Mouse (Mus musculus): ENCODE measurements at regions not wholly inside any gene's neighbourhood (a gene's known extent, or its start where the extent isn't known, plus 50 kb on each side); places are given as distances from the start of the nearest gene placed in this dataset.
A peak's percentile ranks its signal among the peaks of the same experiment; 100 is the strongest.

DNA sequence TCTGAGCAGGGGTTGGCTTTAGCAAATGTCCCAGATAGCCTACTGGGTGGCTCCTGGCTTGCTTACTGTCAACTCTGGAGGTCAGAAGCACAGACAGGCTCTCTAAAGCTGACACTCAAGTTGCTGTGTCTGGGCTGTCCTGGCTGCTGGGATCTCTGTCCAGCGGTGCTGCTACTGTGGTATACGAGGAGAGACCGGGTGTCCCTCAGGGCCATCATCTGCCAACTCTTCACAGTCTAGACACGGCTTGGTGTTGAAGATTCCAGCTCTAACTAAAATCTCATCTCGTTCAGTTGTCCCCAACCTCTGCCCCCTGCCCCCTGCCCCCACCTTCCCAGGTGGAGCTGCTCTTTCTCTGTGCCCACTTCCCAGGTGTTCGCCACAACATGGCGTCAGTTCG, 577.1 kb upstream of the Gm19410 start:
- DNase-seq (ENCODE audit: low spot score) = no peak

DNA sequence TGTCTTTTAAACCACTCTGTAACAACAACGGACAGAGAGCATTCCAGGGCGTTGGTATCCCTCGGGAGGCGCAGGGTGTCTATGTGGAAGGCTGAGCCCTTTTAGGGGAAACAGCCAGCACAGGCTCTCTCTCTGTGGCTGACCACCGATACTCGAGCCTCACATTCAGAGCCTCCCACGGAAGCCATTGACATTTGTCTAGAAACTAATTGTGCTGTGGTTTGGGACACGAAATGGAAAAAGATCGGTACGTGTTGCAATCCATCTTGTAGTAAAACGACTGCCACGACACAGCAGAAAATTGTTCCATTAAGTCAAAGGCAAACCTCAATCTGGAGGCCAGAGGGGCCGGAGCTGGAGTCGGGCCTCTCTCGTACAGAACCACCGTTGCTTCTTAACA, 575.9 kb upstream of the Gm19410 start:
- DNase-seq (ENCODE audit: low spot score) = no peak

DNA sequence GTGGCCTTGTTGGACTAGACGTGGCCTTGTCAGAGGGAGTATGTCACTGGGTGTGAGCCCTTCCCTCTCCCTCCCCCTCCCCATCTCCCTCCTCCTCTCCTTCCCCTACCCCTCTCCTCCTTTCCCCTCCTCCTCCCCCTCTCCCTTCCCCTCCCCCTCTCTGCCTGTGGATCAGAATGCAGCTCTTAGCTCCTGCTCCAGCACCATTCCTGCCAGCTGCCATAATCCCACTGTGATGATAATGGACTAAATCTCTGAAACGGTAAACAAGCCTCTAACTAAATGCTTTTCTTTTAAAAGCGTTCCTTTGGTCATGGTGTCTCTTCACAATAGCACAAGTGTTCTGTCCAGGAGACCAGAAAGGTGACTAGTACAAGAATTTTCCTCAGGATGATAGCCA, 573.1 kb upstream of the Gm19410 start:
- no peak for DNase-seq (ENCODE audit: low spot score)

DNA sequence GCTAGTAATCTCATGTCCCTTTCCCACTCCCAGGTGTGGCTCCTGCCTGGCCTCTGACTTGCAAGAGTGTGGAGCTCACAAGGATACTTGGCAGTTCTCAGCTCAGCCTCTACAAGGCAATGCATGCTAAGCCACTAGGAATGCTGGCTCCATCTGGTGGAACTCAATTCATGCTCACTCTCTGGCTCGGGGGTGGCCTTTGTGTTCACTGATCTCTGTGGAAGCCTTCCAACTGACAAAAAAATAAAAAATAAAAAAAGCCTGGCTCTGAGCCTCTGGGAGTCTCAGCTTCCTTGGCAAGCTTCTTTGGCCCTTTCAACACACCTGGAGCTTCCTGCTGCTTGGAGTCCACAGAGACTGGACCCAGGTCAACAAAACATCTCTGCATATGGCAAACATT, 571.8 kb upstream of the Gm19410 start:
- DNase-seq (ENCODE audit: low spot score) = no peak

DNA sequence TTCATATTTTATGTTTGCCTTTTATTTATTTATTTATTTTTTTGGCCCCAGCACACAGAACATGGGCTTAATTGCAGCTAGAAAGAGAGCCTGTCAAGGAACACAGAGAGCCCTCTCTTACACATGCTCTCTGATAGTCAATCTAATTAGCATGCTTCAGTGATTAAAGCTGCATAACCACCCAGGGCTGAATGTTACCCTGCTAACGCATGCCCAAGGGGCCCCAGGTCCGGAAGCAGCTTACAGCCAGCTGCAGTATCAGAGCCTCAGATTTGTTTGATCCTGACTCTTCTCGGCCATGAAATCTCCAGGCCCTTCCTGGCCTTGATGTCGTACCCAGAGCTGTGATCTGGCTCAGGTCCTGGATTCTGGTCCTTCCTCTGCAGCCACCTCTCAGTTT, 569.4 kb upstream of the Gm19410 start:
- no peak for DNase-seq (ENCODE audit: low spot score)

DNA sequence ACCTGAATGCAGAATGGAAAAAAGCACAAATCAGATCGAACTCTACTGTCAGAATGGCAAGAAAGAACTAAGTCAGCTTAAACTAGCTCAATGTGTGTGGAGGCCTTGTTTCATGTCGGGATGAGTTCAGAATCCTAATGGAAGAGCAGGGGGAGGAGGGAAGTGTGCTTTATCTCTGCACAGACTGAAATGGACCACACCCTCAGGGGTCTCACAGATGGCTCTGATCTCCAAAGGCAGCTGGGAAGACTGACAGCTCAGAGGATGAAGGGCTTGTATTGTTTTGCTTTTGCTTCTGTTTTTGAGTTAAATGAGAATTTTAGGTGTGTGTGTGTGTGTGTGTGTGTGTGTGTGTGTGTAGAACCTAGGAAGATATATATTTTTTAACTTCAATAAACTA, 566.8 kb upstream of the Gm19410 start:
- DNase-seq (ENCODE audit: low spot score) = no peak

DNA sequence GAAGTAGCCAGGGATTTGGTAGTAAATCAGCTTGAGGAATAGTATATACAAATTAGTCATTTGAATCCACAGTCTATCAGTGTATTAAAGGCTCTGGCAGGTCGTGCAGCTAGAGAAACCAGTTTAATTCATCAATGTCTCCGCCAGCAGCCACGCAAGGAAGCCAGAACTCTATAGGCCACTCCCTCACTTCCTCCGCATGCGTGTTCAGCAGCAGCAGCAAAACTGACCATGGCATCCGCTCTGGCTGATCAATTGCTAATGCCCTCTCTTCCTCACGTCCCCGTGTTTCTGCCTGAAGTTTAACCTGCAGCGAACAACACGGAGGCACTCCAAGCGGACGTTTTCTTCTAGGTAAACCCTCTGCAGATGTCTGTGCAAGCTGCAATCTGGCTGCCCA, 564.2 kb upstream of the Gm19410 start:
- DNase-seq (ENCODE audit: low spot score) = no peak

DNA sequence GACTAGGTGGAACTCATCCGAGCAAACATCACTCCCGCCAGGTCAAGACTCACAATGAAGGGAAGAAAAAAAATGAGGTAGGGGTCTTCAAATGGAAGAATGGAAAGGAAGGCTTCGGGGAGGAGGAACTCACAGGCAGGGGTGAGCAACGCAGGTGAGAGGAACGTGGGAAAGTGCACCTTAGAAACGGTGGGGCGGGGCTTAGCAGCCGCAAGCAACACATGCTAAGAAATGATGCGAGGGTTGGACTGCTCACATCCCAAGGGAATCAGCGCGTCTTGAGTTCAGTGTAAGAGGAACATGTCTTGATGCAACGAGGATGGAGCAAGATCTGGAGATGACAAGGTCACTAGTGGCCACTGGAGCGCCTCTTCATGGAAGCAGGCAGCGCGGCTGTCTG, 560.6 kb upstream of the Gm19410 start:
- no peak for DNase-seq (ENCODE audit: low spot score)

DNA sequence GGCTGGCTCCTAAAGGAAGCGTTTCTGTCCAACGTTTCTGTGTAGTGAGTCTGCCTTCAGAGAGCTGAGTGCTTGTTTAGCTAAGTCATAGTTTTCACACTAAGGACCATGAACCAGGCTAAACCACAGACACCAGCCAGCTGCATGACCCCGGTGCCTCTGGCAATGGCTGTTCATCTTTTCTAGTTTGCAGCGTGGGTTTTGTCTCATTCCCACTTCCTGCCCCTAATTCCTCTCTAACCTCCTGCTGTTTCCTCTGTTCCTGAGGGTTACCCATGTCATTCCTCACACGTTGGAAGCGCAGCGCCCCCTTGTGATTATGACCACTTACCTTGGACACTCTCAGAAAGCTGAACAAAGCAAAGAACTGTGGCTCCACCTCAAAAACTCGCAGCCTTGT, 560.1 kb upstream of the Gm19410 start:
- peak; percentile 10 for DNase-seq (ENCODE audit: low spot score)

DNA sequence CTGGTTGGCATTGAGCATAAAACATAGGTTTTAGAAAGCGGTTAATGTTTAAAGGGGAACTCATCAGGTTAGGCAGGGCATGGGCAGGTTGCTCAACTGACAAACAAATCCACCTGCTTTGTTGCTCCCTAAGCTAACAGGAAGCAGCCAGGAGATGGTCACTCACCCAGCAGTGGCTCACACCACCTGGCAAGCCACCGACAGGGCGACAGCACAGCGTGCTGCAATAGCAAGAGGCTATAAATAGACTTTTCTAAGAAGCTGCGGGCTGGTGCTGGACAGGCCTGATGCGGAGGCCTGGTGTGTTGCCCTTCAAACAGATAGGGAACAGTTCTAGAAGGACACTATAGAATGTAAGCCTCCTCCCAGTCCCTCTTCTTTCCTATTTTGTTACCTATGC, 559.3 kb upstream of the Gm19410 start:
- no peak for DNase-seq (ENCODE audit: low spot score)

DNA sequence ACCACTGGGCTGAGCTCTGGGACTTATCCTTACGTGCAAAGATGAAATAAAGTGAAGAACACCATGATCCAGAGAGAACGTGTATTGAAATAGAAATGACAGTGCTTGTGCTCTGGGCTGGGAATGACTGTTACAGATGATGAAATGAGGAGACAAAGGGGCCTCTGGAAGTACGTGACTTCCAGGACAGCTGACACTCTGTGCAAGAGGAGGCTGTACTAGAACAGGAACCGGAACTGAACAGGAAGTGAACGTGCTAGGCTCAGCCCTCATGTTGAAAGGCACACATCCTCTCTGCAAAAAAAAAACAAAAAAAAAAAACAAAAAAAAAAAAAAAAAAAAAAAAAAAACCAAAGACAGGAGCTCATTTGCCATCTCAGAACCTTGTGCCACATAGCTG, 557.2 kb upstream of the Gm19410 start:
- DNase-seq (ENCODE audit: low spot score) = no peak

DNA sequence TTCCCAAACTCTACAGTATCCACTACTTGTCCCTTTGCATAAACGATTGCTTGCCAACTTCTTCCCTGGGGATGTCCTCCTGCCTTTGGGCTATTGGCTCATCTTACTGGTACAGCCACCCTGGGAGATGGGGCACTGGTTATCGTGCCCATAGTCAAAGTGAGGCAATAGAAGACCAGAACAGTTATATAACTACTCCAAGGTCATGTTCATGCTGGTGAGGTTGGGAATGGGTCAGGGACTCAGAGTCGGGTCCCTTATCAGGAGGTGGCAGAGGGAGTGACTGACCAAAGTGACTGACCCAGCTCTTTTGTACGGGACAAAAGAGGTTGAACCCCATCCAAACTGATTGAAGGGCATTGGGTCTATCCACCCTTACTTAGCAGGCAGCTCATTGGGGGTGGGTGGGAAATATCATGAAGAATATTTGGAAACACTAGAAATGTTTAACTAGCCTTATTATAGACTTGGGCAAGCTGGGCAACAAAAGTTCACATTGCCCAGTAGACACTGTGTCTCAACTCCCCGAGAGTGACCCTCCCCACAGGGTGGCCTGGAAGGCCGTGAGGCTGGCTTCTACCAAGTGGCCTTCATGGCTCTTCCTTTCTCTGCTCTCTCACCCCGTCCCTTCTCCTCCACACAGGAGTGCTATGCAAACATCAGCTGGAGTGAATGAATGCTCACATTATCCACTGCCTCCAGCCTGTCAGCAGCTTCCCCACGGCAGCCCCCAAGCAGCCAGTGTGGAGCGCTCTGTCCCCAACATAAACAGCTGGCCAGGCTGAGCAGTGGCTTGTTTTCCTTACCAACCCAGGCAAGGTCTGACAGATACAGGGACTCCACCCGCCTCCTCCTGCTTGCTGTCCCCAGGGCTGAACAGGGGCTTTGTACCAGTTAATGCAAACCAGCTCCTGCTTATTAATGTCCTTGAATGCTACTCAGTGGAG, 553.8 kb upstream of the Gm19410 start:
- no peak for DNase-seq (ENCODE audit: low spot score)

DNA sequence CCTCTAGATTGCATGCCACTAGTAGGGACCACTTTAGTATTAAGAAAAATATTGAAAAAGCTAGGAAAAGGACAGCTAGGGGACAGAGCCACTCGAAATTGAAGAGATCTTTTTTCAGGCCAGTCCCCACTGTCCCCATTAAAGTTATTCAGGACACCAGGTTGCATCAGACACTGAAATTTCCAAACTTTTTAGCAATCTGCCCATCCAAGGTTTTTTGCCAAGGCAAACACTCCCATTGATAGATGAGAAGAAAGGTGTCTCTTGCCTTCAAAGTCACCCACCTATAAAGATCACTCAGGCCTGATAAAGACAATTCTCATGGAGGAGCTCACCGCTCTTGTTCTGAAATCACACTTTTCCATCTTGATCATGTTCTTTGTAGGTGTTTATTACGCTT, 552.1 kb upstream of the Gm19410 start:
- no peak for DNase-seq (ENCODE audit: low spot score)

DNA sequence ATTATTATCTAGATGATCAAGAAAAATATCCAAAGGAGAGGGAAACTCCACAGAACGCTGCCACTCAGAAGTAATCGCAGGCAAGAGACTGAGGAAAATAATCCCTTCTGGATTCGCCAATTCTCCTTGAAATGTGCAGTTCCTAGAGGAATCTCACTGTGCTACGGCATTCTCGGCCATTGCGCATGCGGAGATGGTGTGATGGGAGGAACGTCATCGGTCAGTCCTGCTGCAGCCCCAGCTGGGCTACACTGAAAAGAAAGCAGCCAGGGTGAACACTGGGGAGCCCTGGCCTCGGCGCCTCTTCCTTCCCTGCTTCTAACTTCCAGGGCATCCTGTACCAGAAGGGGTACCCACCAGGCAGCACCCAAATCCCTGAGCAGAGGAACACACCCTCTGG, 548.0 kb upstream of the Gm19410 start:
- no peak for DNase-seq (ENCODE audit: low spot score)

DNA sequence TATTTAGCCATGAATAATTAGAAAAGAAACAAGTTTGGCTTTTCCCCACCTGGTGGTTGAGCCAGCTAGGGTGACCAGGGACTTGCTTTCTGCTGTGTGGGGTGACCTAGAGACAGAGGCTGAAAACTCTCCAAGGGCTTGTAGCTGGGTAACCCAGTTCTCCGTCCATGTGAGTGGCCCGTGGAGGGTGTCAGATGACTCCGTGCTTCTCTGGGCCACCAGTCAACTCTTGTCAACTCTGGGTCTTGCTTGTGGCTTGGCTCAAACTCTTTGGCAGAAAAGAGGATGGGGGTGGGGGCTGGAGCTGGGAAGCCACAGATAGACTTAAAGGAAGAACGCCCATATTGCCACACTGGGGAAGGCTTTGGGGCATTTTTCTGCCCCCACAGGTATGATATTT, 547.3 kb upstream of the Gm19410 start:
- no peak for DNase-seq (ENCODE audit: low spot score)

DNA sequence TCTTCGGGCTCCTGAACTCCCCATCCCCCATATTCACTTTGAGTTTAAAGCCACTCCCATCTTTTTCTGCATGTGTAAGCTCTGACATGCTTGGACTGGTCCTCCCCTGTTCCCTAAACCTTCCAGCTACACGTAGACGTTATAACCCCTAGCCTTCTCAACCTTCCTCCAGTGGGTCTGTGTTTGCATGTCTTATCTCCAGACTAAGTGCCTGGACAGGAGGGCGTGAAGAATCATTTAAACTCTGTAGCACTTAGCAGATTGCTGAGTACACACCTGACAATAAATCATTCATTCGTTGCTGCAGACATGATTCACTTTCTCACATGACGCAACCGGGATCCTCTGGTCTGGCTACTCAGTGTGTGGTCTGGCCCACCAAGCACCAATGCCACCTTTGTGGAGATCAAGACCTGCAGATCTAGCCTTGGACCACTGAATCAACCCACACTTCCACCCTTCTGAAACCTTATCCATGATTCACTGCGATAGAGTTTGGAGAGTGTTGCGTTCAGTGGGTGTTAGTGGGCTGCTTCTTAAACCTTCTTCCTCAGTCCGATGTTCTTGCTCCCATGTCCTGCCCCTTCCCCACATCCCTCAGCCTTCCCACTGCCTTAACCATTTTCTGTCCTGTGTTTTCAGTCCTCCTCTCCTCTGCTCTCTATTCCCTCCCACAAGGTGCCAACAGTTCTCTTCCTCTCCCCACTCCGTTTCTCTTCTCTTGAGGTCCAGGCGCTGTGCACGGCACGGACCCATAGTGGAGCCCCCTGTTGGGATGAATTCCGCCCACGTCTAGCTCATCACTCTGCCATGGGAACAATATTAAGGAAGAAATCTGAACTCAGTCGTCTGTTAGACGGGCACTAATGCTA, 541.3 kb upstream of the Gm19410 start:
- no peak for DNase-seq (ENCODE audit: low spot score)

DNA sequence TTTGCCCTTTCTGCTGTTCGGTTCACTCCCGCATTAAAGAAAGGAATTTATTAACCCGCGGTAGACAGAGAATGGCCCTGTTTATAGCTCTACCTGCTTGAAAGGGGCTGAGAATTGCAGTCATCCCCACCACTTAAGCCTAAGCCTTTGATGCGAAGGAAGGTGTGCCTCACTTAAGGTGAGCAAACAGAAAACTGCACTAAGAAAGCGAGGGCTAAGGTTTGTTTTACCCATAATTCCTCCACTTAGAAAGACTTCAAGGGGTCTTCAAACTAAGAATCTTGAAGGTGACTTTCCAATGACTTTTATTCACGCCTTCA, 540.7 kb upstream of the Gm19410 start:
- no peak for DNase-seq (ENCODE audit: low spot score)

DNA sequence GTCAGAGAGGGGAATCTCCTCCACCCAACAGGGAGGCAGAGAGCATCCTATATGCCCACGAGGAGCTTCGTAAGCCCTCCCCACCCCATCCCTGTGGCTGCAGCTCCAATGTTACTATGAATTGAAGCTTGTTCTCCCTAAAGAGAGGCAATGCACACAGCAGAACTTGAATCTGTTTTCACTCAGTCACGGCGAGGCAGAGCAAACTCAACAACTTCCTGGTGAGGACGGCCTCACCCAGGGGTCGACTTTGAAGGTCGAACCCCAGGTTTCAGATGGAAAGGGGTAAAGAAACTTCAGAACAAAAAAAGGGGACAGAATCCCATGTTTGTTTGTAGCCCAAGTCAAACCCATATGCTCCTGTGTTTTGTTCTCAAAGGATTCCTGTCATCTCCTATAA, 538.5 kb upstream of the Gm19410 start:
- DNase-seq (ENCODE audit: low spot score) = no peak

DNA sequence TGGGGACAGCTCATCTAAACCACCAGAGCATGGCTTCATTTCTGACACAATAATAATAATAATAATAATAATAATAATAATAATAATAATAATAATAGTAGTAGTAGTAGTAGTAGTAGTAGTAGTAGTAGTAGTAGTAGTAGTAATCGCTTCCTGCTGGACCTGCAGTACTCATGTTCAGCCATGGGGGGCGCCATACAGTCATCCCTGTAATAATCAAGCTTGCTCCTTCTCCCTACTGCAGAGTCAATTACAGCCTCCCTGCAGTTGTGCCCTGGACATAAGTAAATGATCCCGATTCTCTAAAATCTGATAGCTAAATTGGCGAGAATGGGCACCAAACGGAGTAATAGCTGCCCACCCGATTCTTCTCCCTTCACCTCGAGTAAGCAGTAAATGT, 537.1 kb upstream of the Gm19410 start:
- DNase-seq (ENCODE audit: low spot score) = no peak

DNA sequence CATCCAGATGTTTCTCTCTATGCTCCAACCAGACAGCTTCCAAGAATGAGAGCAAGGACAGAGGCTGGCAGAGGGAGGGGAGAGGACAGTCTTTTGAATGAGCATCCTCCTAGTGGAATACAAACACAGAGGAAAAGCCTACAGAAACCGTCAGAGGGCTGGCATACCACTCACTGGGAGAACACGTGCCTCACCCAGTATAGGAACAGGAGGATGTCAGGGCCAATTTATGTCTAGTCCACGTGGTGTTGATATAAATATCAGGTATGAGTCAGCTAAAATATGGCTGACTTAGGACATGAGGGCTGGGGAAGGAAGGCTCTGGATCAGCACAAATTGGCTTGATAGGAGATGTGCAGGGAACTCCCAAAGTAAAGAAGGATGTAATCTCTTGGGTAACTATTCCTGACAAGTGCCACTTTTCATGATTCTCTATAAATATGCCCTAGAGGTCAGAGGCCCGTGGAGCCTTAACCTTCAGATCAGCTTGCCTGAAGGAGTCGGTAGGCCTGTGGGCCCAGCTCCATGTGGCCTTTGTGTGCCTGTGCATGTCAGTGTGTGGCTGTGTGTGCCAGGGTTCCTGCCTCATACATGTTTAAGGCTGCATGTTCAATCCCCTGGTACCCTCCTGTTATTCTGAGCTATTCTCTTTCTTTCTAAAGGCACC, 531.9 kb upstream of the Gm19410 start:
- DNase-seq (ENCODE audit: low spot score) = no peak

DNA sequence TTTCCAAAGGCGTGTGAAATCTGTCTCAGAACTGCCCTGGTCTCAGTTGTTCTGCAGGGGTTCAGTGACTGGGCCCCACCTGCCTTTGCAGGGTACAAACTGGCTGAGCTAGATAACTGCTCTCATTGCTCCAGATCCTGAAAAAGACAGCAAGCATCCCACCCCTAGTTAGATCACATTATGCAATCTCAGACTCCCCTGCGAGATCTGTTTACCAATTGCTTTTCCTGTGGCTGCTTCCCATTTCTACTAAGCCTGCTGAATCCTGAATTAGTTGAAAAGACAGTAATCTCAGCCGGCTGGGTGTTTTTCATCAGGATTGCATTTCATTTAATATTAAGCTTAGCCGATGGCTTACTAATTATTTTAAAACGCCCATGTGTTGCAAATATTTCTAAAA, 531.2 kb upstream of the Gm19410 start:
- no peak for DNase-seq (ENCODE audit: low spot score)

DNA sequence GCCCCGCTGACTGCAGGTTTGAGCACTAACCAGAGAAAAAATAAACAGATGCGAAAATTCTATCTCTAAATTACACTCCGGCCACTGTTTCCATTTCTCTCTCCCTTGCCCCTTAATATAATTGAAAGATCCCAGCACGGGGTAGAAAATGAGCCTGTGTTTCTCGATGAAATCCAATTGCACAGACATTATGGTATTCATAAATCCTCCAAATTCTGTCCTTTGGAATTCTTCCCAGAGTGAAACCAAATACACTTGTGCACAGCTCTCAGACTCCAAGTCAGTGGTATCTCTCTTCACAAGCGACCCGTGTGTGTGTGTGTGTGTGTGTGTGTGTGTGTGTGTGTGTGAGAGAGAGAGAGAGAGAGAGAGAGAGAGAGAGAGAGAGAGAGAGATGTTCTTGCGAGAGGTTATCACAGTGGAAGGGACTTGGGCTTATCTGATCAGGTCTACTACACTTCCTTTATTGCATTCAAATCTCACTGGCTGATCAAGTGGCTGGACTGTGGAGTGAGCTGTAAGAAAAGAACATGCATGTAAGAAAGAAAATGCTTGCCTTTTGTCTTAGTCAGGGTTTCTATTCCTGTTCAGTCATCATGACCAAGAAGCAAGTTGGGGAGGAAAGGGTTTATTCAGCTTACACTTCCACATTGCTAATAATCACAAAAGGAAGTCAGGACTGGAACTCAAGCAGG, 529.6 kb upstream of the Gm19410 start:
- DNase-seq (ENCODE audit: low spot score) = no peak

All from c-Kit-positive CD71-positive TER-119-positive erythroid progenitor cells, embryonic 14.5 days (primary cell).